Mouse (Mus musculus) megakaryocyte, embryonic 14.5 days (primary cell): Measurements from ENCODE around the gene Usp10.

ENCODE experiments used
- FLI1 ChIP-seq: IDR thresholded peaks from 2 replicates; pipeline ENCODE4 v1.6.1; 2012; ENCODE audit warnings: low read length, inconsistent platforms, mixed read lengths
- GATA1 ChIP-seq: IDR thresholded peaks from 3 replicates; pipeline ENCODE4 v1.6.1; 2012; ENCODE audit warnings: mixed read lengths, low read length, inconsistent platforms, borderline replicate concordance

DNA sequence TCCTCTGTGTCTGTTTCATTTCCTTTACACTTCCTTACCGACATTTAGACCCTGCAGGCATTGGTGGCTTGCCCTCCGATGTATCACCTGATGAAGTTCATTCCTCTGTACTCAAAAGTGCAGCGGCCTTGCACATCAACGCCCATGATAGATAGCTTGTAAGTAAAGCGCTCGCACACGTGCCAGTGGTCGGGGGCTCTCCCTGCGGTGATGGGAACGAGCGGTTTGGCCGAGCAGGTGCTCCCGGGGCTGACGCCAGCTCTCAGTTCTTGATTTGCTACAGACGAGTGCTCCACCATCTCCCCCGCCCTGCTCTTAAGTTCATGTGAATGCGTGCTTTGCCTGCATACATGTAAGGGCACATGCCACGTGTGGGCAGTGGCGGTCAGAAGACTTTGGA is 37.5 kb downstream of the Usp10 start:
- TF ChIP-seq GATA1, result no peak
- no peak for TF ChIP-seq FLI1
